In the genomic region with DNA sequence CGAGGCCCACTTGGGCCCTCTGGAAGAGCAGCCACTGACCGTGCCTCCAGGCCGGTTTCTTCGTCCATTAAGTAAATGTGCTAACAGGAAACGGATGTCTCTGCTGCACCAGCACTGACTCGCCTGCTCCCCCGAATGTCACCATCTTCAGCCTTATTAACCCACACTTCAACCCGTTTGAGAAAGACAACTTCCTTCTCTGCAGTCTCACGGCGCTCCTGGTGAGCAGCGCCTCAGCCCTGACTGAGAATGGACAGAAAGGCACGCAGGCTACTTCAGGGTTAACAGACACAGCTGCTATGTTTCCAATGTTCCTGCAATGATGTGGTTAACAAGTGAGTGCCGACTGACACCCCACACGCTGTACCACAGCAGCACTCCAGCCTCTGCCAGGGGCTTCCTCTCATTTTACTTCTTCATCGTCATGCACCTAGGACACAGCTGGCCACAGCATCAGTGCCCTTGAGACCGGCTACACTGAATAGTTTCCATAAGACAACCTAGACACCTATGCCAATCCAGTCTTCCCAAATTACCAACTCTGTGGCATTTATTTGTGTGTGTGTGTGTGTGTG, we compare ENCODE assay signal across 35 mouse cellular contexts. TPM values are rescaled to one million over a fixed set of nuclear protein-coding genes. Genes with fewer than 3 reads are reported as not detected.
A peak's percentile ranks its signal among the peaks of the same experiment; 100 is the strongest.
DNase-seq lines count a peak whose midpoint lies in the region; ATAC-seq and TF ChIP-seq lines count a peak whose summit lies in the region.
"Had no signal": no experiment of that assay in that cellular context is flagged by ENCODE, and none has a peak within 500 bp of the region (broad histone marks: within the 10 kb centered on the region; RNA-seq: fewer than 3 reads in every experiment).

No protein-coding gene starts in this region.

- H3K4me3 ChIP-seq in heart, adult 2 months = no peak overlapping the region
- no peak overlapping the region for H3K4me3 ChIP-seq in liver, embryonic 16.5 days (ENCODE audit: low read depth, low read length)
- H3K4me3 ChIP-seq: erythroblast, embryonic 14.5 days; heart, embryonic 10.5 days; heart, embryonic 15.5 days; hindbrain, embryonic 12.5 days; intestine, embryonic 15.5 days; limb, embryonic 15.5 days; midbrain, embryonic 10.5 days; midbrain, embryonic 15.5 days had no signal

- TF ChIP-seq CTCF in heart, adult 2 months (IDR thresholded peaks at IDR 0.05) = no peak

- WGBS in heart, adult 2 months = 65% methylated on average over 16 of the region's 16 CpGs
- 64% methylated on average over 16 of the region's 16 CpGs for WGBS in liver, embryonic 16.5 days (ENCODE audit: insufficient replicate concordance)

- H3K27me3 ChIP-seq in heart, adult 2 months (ENCODE audit: control insufficient read depth, insufficient read depth, low read length) = no peaks in the 10 kb centered on the region
- no peaks in the 10 kb centered on the region for H3K27me3 ChIP-seq in liver, embryonic 16.5 days (ENCODE audit: control insufficient read depth, insufficient read depth, low read depth, low read length)
- H3K27me3 ChIP-seq: heart, embryonic 15.5 days; hindbrain, embryonic 12.5 days; intestine, embryonic 15.5 days; limb, embryonic 15.5 days; midbrain, embryonic 15.5 days had no signal

- TF ChIP-seq POLR2A in heart, adult 2 months (IDR thresholded peaks at IDR 0.05; ENCODE audit: insufficient read depth, low read depth, low read length) = no peak

- ATAC-seq in liver, embryonic 16.5 days (ENCODE audit: low read depth) = no peak
- peak; percentile 93 for ATAC-seq in granulocyte monocyte progenitor cell, adult 5-6 weeks (replicated peaks; ENCODE audit: poor library complexity, severe bottlenecking)
- peak; percentile 46; the same call in 1 of the 2 replicates for ATAC-seq in monocyte, adult 5-6 weeks (replicated peaks; ENCODE audit: insufficient number of reproducible peaks, low FRiP score, low TSS enrichment, poor library complexity, severe bottlenecking)
- ATAC-seq: forebrain, embryonic 16.5 days; hindbrain, postnatal 0 days; intestine, embryonic 15.5 days; lung, postnatal 0 days; midbrain, embryonic 15.5 days had no signal

- intact Hi-C loops in heart, adult 2 months (cut with DNase I) = loop anchor here (10.0 kb wide), 1 partner anchor 150 kb away; no protein-coding TSS in a partner anchor

- peak; percentile 80 for DNase-seq in heart, adult 11 months
- DNase-seq in heart, adult 2 months = no peak
- no peak for DNase-seq in liver
- DNase-seq in layer of hippocampus, postnatal 14 days (ENCODE audit: low spot score in 2 of 2) = no peak
- no peak for DNase-seq in testis, postnatal 14 days (ENCODE audit: low spot score)
- DNase-seq: adrenal gland, adult 8-10 months; cerebellum, adult 11 months; cerebellum, postnatal 10 days; kidney, adult 2 months; kidney, postnatal 10 days had no signal

- H3K9me3 ChIP-seq in liver, embryonic 16.5 days (replicated peaks; ENCODE audit: control insufficient read depth, low read length) = no peaks in the 10 kb centered on the region
- H3K9me3 ChIP-seq: G1E; heart, embryonic 10.5 days; heart, embryonic 15.5 days; hindbrain, embryonic 12.5 days; intestine, embryonic 15.5 days; limb, embryonic 15.5 days; midbrain, embryonic 10.5 days; midbrain, embryonic 15.5 days had no signal

- no peak for TF ChIP-seq EP300 in heart, adult 2 months (IDR thresholded peaks at IDR 0.05; ENCODE audit: insufficient read depth, low read depth, low read length)

- no peak overlapping the region for H3K4me2 ChIP-seq in liver, embryonic 16.5 days (ENCODE audit: low read depth, low read length)
- H3K4me2 ChIP-seq: heart, embryonic 15.5 days; hindbrain, embryonic 12.5 days; intestine, embryonic 15.5 days; limb, embryonic 15.5 days; midbrain, embryonic 15.5 days had no signal

- no peaks in the 10 kb centered on the region for H3K79me2 ChIP-seq in heart, adult 2 months (replicated peaks; ENCODE audit: control insufficient read depth, insufficient read depth, low read length)

- no peak overlapping the region for H3K9ac ChIP-seq in heart, adult 2 months (ENCODE audit: low read depth, low read length)
- no peak overlapping the region for H3K9ac ChIP-seq in liver, embryonic 16.5 days (ENCODE audit: low read depth, low read length)
- H3K9ac ChIP-seq: heart, embryonic 15.5 days; hindbrain, embryonic 12.5 days; intestine, embryonic 15.5 days; limb, embryonic 15.5 days; midbrain, embryonic 15.5 days had no signal

- H3K4me1 ChIP-seq in heart, adult 2 months (ENCODE audit: control insufficient read depth, insufficient read depth, low read length) = no peaks in the 10 kb centered on the region
- peaks cover 2% of the 10 kb centered on the region; the same call in 1 of the 2 replicates for H3K4me1 ChIP-seq in liver, embryonic 16.5 days (ENCODE audit: control insufficient read depth, low read depth, low read length)
- H3K4me1 ChIP-seq: heart, embryonic 10.5 days; heart, embryonic 15.5 days; hindbrain, embryonic 12.5 days; intestine, embryonic 15.5 days; limb, embryonic 15.5 days; midbrain, embryonic 10.5 days; midbrain, embryonic 15.5 days had no signal

- no peak overlapping the region for H3K27ac ChIP-seq in heart, adult 2 months
- 0 out of 2 replicates have a peak overlapping the region, but pooled peaks have one; percentile 30 for H3K27ac ChIP-seq in liver, embryonic 16.5 days (ENCODE audit: low read length)
- H3K27ac ChIP-seq: heart, embryonic 10.5 days; heart, embryonic 15.5 days; hindbrain, embryonic 12.5 days; hindbrain, postnatal 0 days; intestine, embryonic 15.5 days; limb, embryonic 15.5 days; macrophage; midbrain, embryonic 10.5 days; midbrain, embryonic 15.5 days had no signal

- H3K36me3 ChIP-seq in heart, adult 2 months (ENCODE audit: control insufficient read depth, insufficient read depth, low read length) = peaks cover 8% of the 10 kb centered on the region
- H3K36me3 ChIP-seq in liver, embryonic 16.5 days (ENCODE audit: control insufficient read depth, insufficient read depth) = peaks cover 44% of the 10 kb centered on the region

RNA-seq across cellular contexts. Expression of gene Adh5, which starts 21.8 kb away (rescaled TPM):
- total RNA-seq in heart, adult 2 months (2021) = 10 to 100 TPM; 74.1 to 82.3 TPM
- 40.7 and 72.7 TPM in 2 replicates for polyA plus RNA-seq in heart, adult 2 months (2012; rRNA removed)
- polyA plus RNA-seq in liver, embryonic 16.5 days (2015; fragmentation: Nextera tagmentation; extraction: Ambion mirVana) = 178 and 180 TPM in 2 replicates
- 108 and 128 TPM in 2 replicates for total RNA-seq in granulocyte monocyte progenitor cell, adult 5-6 weeks (2014; fragmentation: Nextera tagmentation)
- 131 and 164 TPM in 2 replicates for total RNA-seq in granulocyte monocyte progenitor cell, adult 5-6 weeks (2017)
- total RNA-seq in monocyte, adult 5-6 weeks (2017) = 70.8 to 87.6 TPM (median 73.7 TPM) in 3 replicates
- 10 to 100 TPM; 83.1 to 83.9 TPM for total RNA-seq in layer of hippocampus, postnatal 14 days (2021)

RNA-seq across cellular contexts. Expression of gene Metap1, which starts 24.7 kb away (rescaled TPM):
- 10 to 100 TPM; 34.5 to 39.1 TPM for total RNA-seq in heart, adult 2 months (2021)
- 21.3 and 37.3 TPM in 2 replicates for polyA plus RNA-seq in heart, adult 2 months (2012; rRNA removed)
- 19.0 and 21.2 TPM in 2 replicates for polyA plus RNA-seq in liver, embryonic 16.5 days (2015; fragmentation: Nextera tagmentation; extraction: Ambion mirVana)
- total RNA-seq in granulocyte monocyte progenitor cell, adult 5-6 weeks (2014; fragmentation: Nextera tagmentation) = 38.7 and 45.3 TPM in 2 replicates
- total RNA-seq in granulocyte monocyte progenitor cell, adult 5-6 weeks (2017) = 45.5 and 54.0 TPM in 2 replicates
- 31.1 to 53.7 TPM (median 42.6 TPM) in 3 replicates for total RNA-seq in monocyte, adult 5-6 weeks (2017)
- total RNA-seq in layer of hippocampus, postnatal 14 days (2021) = 10 to 100 TPM; 43.1 to 45.0 TPM

RNA-seq across cellular contexts. Expression of gene Adh4, which starts 49.4 kb away (rescaled TPM):
- total RNA-seq in heart, adult 2 months (2021) = not detected
- polyA plus RNA-seq in heart, adult 2 months (2012; rRNA removed) = not detected in 2 replicates
- polyA plus RNA-seq in liver, embryonic 16.5 days (2015; fragmentation: Nextera tagmentation; extraction: Ambion mirVana) = 0.06 and 0.09 TPM in 2 replicates
- not detected in 2 replicates for total RNA-seq in granulocyte monocyte progenitor cell, adult 5-6 weeks (2014; fragmentation: Nextera tagmentation)
- total RNA-seq in granulocyte monocyte progenitor cell, adult 5-6 weeks (2017) = not detected in 2 replicates
- not detected in 3 replicates for total RNA-seq in monocyte, adult 5-6 weeks (2017)
- not detected for total RNA-seq in layer of hippocampus, postnatal 14 days (2021)
- total RNA-seq: G1E; gastrocnemius, adult 8-10 months; gastrocnemius, postnatal 4 days; heart, postnatal 25 days; hindbrain, postnatal 0 days; left cerebral cortex, postnatal 14 days had no signal
- polyA plus RNA-seq: cortical plate, adult 2 months; embryonic facial prominence, embryonic 14.5 days; erythroblast, embryonic 14.5 days; forebrain, embryonic 11.5 days; forebrain, embryonic 16.5 days; G1E; heart, embryonic 10.5 days; heart, embryonic 15.5 days; hindbrain, embryonic 12.5 days; hindbrain, postnatal 0 days; lung, postnatal 0 days; macrophage; midbrain, embryonic 10.5 days; midbrain, embryonic 15.5 days; neural tube, embryonic 11.5 days; stomach, embryonic 14.5 days had no signal
